Mouse (Mus musculus): ENCODE measurements around the gene Zbtb25.
A peak's percentile ranks its signal among the peaks of the same experiment; 100 is the strongest.

The Zbtb25 gene

DNA sequence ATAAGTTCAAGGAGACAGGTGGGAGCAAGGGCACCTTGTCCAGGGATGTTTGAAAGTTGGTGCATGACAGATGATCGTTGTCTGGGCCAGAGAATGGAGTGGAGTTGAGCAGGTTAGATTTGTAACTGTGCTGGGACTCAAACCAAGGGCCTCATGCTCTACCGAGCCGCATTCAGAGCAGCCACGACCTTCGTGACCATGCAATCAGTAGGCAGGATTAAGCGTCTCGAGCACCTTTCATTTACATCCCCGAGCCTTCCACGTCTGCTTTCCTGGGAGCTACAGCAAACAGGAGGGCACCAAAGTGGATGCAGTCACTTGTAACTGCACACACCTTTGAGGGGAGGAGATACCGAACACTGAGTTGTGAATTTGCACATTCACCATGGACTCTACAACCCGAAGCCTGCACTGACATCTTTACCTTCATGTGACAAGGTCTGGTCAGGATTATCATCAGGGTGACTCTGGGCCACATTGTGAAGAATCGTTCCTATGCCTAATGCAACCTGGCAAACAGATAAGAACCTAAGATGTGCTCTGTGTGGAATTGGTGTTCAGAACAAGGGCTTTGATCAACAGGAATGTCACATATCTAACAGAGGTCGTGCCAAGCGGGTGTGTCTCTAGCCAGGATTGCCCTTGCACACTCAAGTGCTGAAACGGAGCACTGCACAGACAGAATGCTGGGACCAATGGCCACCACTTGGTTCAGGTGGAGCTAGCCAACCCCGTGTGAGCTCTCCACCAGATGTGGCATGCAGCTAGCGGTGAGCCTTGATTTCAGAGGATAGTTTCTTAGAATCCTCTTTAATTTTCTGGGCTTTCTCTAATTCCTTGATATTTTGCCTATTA, 33.1 kb downstream of the Zbtb25 start:
- no peak for DNase-seq (ENCODE audit: extremely low spot score)

DNA sequence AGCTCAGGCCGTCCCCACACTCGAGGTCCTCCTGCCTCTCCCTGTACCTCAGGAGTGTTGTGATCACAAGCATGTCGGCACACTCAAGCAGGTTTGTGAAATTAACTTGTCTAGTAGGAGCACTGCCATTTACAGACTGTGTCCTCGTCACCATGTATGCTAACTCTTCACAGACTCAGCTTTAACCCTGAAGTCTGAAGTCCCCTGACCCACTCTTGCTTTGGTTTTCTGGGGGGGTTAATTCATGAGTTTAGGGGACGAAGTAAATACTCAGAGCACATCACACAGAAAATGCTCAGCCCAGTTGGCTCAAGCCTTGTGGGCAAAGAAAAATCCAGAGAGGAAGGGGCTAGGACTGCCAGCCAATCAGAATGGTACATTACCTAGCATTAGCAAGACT, 33.8 kb downstream of the Zbtb25 start:
- DNase-seq (ENCODE audit: extremely low spot score): no peak

DNA sequence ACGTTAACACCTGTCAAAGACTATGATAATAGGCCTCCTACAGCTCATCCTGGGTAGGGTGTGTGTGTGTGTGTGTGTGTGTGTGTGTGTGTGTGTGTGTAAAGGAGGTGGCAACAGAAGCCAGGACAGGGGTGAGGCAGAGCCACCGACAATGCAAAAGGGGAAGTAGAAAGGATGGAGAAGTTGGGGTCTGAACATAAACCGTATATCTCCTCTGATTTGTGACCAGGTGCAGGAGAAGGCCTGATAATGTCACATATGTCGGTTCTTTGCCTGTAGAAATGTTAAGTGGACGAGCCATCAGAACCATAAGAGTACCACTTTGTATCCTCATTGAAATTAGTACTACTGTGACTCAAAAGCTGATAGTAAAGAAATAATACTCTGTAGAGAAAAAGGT, 35.7 kb downstream of the Zbtb25 start:
- DNase-seq (ENCODE audit: extremely low spot score): no peak

DNA sequence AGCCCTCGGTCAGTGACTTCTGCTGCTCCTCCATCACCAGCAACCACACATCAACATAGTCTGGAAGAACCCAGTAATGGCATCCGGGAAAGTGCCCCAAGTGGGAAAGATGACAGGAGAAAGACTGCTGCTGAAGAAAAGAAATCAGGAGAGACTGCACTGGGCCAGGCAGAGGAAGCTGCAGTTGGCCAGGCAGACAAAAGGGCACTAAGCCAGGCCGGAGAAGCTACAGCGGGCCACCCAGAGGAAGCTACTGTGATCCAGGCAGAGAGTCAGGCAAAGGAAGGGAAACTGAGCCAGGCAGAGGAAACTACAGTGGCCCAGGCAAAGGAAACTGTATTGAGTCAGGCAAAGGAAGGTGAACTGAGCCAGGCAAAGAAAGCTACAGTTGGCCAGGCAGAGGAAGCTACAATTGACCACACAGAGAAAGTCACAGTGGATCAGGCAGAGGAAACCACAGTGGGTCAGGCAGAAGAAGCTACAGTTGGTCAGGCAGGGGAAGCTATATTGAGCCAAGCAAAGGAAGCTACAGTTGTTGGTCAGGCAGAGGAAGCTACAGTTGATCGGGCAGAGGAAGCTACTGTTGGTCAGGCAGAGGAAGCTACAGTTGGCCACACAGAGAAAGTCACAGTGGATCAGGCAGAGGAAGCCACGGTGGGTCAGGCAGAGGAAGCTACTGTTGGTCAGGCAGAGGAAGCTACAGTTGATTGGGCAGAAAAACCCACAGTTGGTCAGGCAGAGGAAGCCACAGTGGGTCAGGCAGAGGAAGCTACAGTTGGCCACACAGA, 40.6 kb downstream of the Zbtb25 start:
- DNase-seq (ENCODE audit: extremely low spot score): no peak

DNA sequence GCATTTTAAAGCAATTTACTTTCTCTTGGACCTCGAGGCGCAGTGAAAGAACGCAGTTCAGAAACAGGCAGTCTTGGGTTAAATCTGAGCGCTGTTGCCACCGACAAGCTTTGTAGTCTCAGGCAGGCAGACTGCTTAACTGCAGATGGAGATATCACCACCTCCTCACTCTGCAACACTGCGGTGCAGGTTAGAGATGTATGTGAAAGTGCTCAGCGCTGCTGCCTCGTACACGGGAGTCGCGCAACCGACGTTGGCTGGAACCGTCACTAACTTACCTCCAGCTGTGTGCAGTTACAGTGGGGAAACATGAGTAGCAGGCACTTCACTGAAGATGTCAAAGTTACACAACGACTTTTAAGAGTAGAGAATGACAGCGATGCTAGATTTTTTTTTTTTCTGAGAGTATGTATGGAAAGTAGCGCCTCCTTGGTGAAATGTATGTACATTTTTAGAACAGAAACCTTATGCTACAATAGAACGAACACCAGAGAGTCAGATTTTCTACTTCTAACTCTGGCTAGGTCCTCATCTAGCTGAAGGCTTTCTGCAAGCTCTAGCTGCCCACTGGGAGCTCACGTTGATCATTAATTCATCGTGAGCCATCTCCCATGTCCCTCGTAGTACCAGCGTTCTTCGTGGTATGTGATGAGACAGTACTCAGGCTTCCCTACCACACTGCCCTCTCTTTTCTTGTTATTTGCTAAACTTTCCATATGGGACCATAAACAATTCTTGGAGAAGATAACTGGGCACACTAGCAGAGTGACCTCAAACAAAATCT, 42.8 kb downstream of the Zbtb25 start:
- DNase-seq (ENCODE audit: extremely low spot score): no peak

DNA sequence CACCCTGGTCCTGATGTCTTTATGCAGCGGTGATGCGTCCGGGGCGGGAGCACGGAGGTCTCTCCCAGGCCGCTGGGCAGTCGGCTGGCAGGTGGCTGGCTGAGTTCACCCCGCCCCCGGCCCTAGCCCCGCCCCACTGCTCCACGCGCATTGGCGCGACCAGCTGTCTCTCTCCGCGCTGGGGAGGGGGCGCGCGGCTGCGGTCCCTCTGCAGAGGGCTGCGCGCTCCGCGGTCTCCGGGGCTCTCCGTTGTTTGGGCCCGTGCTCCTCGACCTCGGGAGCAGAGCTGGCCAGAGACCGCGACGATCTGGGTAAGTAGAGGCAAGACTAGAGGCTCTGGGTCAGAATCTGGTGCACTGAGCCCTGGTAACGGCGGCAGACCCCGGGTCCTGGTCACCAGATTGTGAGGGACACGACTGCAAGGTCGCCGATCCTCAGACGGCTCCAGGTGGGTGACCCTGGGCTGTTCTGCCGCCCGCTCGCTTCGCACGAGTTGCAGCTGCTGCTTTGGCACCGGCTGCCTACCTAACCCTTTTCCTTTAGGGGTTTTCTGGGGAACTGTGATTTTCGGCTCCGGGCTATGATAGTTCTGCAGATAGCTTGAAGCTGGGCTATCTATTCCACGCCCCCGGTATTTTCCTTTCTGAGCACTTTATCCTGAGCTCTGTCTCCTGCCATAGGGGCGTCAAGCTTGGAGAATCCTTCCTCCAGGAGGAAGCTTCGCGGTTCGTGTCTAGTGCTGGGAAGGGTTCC, 44.5 kb downstream of the Zbtb25 start, which contains the start of gene Akap5:
Gene Akap5, plus strand, starts transcription at position 213 of the 753 bp plus-strand sequence.
- DNase-seq (ENCODE audit: extremely low spot score): peak; percentile 90

DNA sequence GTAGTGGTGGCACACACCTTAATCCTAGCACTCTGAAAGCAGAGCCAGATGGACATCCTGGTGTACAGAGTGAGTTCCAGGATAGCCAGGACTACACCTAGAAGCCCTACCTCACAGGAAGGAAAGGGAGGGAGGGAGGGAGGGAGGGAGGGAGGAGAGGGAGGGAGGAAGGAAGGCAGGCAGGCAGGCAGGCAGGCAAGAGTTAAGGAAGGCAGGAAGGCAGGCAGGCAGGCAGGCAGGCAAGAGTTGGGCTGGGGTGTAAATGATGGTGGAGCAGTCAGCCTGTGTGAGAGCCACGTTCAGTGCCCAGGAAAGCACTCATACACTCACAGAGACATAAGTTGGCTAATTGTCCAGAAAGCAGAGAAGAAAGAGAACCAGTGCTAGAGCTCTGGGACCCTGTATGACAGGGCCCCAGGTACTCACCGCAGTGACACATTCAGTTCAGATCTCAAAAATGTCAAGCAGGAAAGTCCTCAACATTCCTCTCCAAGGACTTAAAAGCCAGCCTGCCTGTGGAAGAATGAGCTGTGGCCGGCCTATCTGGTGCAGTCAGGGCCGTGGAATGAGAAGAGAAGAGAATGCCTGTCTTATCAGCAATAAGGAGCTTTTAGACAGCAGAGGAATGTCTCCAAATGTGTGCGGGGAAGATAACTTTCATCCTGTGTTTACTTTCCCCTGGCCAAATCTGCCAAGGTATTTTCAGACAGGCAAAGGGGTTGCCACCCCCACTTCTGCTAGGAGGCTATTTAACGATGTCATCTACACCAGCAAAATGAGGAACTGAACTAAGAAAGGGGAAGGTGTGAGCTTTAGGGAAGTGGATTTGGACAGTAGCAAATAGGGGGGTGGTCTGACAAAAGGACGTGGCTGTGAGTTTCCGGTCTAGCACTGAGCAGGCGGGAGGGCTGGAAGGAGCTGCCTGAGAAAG, 50.9 kb downstream of the Zbtb25 start:
- peak; percentile 10 for DNase-seq (ENCODE audit: extremely low spot score)

DNA sequence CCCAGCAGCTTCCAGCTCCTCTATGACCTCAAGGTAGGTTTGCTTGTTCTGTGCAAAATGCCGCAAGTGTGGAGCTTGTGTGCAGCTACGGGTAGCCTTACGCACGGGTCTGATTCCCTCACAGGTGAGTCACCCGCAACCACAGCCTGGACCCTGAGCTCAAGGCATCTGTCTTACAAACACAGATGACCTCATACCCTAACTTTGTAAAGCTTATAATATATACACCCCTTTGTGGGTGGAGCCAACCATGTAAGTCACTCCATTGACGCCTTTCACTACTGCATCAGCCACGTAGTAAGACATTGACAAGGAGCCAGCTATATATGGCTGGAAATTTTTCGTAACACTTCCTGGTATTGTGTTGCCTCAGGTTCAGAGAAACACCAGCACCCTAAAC, 57.5 kb downstream of the Zbtb25 start:
- no peak for DNase-seq (ENCODE audit: extremely low spot score)

DNA sequence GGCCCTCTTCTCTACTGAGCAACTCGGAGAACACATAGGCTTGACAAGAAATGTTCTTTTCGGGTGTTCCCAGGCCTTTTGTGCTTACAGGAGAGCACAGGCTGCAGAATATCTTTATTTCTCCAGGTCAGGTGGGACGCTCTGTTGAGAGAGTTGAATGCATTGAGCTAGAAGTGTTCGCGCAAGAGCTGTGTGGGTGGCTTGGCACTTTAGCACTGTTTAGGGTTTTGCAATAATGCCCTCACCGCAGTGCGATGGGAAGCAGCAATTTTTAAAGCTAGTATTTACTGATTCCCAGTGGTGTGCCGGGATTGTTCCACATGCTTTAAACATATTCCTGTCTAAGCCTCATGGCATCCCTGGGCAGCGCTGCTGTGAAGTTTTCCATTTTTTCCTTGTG, 58.2 kb downstream of the Zbtb25 start:
- DNase-seq (ENCODE audit: extremely low spot score): no peak

DNA sequence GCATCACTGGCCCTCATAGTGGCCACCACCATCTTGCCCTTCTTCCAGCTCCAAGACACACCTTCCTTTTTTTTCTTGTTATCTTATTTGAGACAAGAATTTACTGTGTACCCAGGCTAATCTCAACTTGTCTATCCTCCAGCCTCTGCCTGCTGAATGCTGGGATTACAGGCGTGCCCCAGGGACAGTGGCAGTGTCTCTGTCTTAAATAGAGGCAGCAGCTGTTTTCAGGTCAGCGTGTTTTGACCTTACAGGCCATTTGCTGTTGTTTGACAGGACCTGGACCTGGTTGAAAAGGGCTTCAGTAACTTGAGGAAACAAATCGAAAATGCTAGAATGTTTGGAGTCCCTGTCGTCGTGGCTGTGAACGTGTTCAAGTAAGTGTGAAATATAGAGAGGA, 58.8 kb downstream of the Zbtb25 start:
- DNase-seq (ENCODE audit: extremely low spot score): no peak

DNA sequence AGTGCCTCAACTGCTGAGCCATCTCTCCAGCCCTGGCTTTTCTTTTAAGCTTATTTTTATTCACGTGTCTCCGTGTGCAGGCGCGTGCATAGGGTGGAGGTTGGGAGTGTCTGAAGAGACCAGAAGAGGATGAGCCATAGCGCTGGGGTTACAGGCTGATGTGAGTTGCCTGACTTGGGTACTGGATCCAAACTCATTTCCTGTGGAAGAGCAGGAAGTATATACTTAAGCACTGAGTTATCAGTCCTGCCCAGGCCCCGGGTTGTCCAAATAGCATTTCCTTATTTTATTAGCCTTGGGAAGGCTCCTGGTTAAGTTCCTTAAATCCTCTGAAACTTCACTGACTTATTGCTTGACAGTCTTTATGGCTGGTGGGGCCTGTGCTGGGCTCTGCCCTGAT, 59.4 kb downstream of the Zbtb25 start:
- DNase-seq (ENCODE audit: extremely low spot score): no peak

DNA sequence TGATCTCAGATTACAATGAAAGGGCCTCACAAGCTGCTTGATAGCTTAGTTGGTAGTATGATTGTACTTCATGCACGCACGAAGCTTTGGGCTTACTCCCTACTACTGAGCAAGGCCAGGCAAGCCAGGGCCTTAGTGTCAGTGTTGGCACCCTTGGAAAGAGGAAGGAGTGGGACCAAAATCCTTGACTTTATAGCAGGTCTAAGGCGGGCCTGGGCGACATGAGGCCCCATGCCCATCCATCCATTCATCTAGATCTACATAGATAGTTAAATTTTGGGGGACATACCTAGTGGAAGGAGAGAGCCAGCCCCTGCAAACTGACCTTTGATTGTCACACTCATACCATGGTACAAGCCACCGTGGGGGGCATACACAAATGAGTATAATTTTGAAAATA, 61.0 kb downstream of the Zbtb25 start:
- DNase-seq (ENCODE audit: extremely low spot score): no peak

DNA sequence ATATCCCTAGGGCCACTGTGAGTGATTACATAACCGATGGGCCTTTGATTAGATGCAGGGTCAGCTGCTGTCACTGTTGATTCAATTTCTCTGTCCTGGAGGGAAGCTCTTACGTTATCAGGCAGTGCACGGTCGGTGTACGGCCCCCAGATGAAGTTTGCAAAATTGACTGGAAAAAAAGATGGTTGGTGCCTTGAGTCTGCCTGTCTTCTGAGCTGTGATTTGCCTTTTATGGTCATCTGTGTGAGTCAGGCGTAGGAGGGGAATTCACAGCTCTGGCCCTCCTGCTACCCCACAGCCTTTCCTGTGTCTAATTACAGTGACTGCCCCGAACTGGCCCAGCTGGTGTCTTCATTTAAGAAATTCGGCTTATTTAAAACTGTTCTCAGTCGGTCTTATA, 61.4 kb downstream of the Zbtb25 start:
- DNase-seq (ENCODE audit: extremely low spot score): no peak

DNA sequence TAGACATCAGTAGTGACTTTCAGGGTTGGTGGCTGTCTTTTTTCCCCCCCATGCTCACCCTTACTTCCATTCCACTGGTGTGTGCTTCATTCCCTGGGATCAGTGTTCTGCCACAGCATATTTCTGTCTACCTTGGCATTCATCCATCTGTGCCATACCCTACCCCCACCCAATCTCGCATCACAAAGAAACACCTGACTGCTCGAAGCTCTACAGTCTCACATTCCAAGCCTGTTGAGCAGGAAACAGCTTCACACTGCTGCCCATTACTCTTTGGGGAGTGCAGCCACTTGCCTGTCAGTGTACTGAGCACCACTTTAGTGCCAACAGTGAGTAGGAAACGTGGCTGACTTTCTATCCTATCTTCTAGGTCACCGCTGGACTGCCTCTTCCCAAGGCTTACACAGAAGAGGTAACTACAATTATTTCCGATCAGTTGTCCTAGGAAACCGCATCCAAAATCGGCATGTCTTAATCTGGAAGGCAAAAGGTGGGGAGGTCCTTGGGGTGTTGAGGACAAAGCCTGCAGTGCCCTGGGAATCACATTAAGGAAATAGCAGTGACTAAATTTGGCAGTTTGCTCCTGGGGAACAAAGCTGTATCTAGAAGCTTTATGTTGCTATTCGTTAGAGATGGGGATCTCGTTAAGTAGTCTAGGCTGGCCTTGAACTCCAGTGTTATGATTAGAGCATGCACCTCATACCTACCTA, 62.4 kb downstream of the Zbtb25 start:
- no peak for DNase-seq (ENCODE audit: extremely low spot score)

DNA sequence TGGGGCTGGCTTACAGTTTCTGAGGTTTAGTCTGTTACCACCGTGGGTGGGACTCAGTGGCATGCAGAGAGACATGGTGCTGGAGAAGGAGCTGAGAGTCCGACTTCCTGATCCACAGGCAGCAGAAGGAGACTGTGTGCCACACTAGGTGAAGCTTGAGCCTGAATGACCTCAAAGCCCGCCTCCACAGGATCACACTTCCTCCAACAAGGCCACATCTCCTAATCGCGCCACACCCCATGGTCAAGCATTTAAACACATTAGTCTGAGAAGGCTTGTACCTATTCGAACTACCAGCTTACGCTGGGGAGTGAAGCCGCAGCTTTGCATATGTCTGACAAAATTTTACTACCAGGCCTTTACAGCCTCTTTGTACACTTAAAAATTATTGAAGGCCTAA, 64.3 kb downstream of the Zbtb25 start:
- no peak for DNase-seq (ENCODE audit: extremely low spot score)

DNA sequence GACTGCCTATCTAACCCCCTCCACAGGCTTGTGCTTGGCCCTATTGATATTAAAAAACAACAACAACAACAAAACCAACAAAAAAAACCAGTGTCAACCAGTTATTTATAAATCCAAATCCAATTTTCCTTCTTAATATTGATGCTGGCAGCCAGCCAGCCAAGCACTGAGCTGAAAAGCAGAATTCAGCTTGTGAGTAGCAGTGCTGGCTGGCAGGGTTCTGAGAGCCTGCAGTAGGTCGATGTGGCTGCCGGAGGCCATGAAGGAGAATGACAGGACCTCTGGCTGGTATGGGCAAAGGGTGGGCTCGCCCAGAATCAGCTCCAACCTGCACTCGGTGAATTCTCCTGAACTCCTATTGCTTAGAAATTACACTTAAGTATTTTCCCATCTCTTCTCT, 65.2 kb downstream of the Zbtb25 start:
- no peak for DNase-seq (ENCODE audit: extremely low spot score)

DNA sequence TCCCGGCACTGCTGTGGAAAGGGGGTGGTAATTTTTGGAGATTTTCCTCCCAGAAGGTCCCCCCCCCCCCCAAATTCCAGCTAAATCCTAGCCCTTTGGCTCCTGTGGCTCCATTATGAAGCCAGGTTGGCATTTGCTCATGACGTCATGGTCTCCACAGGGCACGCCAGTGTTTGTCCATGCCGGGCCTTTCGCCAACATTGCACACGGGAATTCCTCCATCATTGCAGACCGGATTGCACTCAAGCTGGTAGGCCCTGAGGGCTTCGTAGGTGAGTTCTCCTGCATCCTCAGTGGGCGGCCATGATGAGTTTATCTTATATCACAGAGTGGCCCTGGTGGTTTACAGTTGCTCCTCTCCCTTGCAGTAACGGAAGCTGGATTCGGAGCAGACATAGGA, 65.9 kb downstream of the Zbtb25 start:
- DNase-seq (ENCODE audit: extremely low spot score): no peak

DNA sequence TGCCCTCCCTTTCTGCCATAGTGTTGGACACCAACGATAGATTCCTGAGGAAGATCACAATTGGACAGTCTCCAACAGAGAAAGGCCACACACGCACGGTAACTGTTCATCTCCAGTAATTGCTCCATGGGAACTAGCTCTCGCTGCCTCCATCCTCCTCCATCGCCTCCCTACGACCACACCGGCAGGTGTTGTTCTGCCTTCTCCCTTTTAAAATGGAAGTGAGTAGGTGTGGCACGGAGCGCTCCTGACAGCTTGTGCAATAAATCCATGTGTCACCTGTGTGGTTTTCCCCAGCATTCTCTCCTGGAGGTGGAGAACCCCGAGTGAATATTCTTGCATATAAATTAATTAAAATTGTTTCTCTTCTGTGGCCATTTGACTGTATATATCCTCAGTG, 69.0 kb downstream of the Zbtb25 start:
- no peak for DNase-seq (ENCODE audit: extremely low spot score)

DNA sequence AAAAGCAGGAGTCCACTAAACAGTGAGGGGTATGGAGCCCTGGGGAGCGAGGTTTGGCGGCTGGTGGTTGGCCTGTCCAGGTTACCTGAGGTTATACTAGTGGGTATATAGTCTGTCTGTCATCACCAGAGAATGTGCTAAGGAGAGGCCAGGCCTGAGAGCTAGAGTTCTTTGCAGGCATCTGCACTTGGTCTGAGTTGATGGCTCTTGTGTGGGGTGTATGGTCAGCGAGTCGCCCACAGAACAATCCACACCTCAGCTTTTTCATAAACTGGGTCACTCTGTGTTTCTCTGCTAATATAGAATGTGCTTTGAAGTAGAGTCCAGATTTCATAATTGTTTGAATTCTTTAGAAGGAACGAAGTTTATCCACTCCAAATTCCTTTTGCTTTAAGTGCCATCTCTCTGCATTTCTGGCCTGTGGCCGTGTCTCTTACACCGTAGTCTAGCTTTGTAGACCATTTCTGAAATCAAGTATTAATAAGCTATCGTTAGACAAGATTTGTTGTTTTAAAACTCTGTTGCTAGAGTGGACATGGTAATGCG, 70.0 kb downstream of the Zbtb25 start:
- DNase-seq (ENCODE audit: extremely low spot score): no peak

DNA sequence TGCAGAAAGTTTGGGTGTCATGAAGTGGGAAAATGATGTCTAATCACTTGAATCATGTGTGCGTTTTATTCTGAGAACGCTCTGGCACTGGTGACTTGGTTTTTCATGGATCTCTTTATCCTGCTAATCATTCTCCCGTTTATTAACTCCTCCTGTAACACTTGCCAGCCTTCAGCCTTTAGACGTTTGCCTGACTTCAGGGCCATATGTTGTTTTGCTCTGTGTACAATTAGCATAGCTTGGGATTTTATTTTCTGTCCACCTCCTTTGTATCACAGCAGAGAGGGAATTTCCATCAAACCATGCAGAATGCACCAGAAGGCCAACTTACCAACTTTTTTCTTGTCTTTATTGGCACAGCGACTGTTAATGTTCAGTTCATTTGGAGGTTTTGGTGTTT, 71.6 kb downstream of the Zbtb25 start:
- DNase-seq (ENCODE audit: extremely low spot score): no peak
